Mouse (Mus musculus) MEL (cell line): ENCODE results near the gene Gprasp1. TPM values are rescaled to one million over a fixed set of nuclear protein-coding genes. Genes with fewer than 3 reads are reported as not detected.

Experiments used
- DNase-seq: peaks from one replicate; pipeline ENCODE4 v3.0.0; 2011; ENCODE audit warnings: low read depth, low spot score
- H3K27ac ChIP-seq: 2 replicates; pipeline ENCODE4 v1.5.1; 2012; ENCODE audit warnings: low read depth, mild to moderate bottlenecking, control low read depth, low read length, moderate library complexity; ENCODE audit not compliant: control insufficient read depth
- H3K27me3 ChIP-seq, 2 experiments: fragments of 150-350 bp in 1 of 2; sonication (generic) in 1 of 2; 2 replicates each; pipeline ENCODE4 v1.6.1; 2012; ENCODE audit warnings: low read length in 2 of 2, mild to moderate bottlenecking in 2 of 2, improper control_type of control experiment in 1 of 2, moderate library complexity in 1 of 2; ENCODE audit not compliant: insufficient read depth in 2 of 2, control insufficient read depth in 1 of 2
- H3K36me3 ChIP-seq, 2 experiments: 2 replicates each; pipeline ENCODE4 v1.6.1; 2012 to 2014; ENCODE audit warnings: low read length in 2 of 2, improper control_type of control experiment in 1 of 2, inconsistent platforms in 1 of 2, mild to moderate bottlenecking in 1 of 2; ENCODE audit not compliant: insufficient read depth in 2 of 2, control insufficient read depth in 1 of 2
- H3K4me1 ChIP-seq, 2 experiments: fragments of 150-350 bp in 1 of 2; sonication (generic) in 1 of 2; 2 replicates each; pipeline ENCODE4 v1.6.1; 2012; ENCODE audit warnings: low read length in 2 of 2, improper control_type of control experiment in 1 of 2, mild to moderate bottlenecking in 1 of 2; ENCODE audit not compliant: insufficient read depth in 2 of 2, control insufficient read depth in 1 of 2
- H3K4me3 ChIP-seq, 2 experiments: fragments of 150-350 bp in 1 of 2; sonication (generic) in 1 of 2; 2 replicates each; pipeline ENCODE4 v1.5.1; 2012; ENCODE audit warnings: low read depth in 2 of 2, low read length in 2 of 2, mild to moderate bottlenecking in 2 of 2, moderate library complexity in 2 of 2, control low read depth in 1 of 2, improper control_type of control experiment in 1 of 2; ENCODE audit not compliant: control insufficient read depth in 1 of 2, insufficient read depth in 1 of 2
- H3K79me2 ChIP-seq: 2 replicates; pipeline ENCODE4 v1.6.1; 2012; ENCODE audit warnings: mild to moderate bottlenecking, low read length, moderate library complexity; ENCODE audit not compliant: control insufficient read depth, poor library complexity, insufficient read depth
- H3K9ac ChIP-seq: 2 replicates; pipeline ENCODE4 v1.6.1; 2012; ENCODE audit warnings: low read depth, mild to moderate bottlenecking, control low read depth, low read length, moderate library complexity; ENCODE audit not compliant: control insufficient read depth, poor library complexity, severe bottlenecking
- H3K9me3 ChIP-seq: fragments of 150-350 bp; sonication (generic); replicated peaks from 2 replicates; pipeline ENCODE4 v1.6.1; 2012; ENCODE audit warnings: mild to moderate bottlenecking, low read length, improper control_type of control experiment, moderate library complexity; ENCODE audit not compliant: insufficient read depth
- E2F4 ChIP-seq: IDR thresholded peaks from 2 replicates; pipeline ENCODE4 v1.6.1; 2011; ENCODE audit warnings: low read depth, low read length, improper control_type of control experiment, borderline replicate concordance
- JUND ChIP-seq: IDR thresholded peaks from 2 replicates; pipeline ENCODE4 v1.6.1; 2011; ENCODE audit warnings: low read depth, mild to moderate bottlenecking, improper control_type of control experiment, low read length
- MAFK ChIP-seq: IDR thresholded peaks from 2 replicates; pipeline ENCODE4 v1.6.1; 2011; ENCODE audit warnings: low read depth, mild to moderate bottlenecking, low read length, improper control_type of control experiment, borderline replicate concordance
- MAZ ChIP-seq: IDR thresholded peaks from 2 replicates; pipeline ENCODE4 v1.6.1; 2012; ENCODE audit warnings: low read depth, mild to moderate bottlenecking, inconsistent platforms, low read length, improper control_type of control experiment
- MYC ChIP-seq: IDR thresholded peaks from 2 replicates; pipeline ENCODE4 v1.6.1; 2011; ENCODE audit warnings: low read depth, mild to moderate bottlenecking, low read length, improper control_type of control experiment, moderate library complexity
- POLR2AphosphoS5 ChIP-seq: IDR thresholded peaks from 2 replicates; pipeline ENCODE4 v1.6.1; 2012; ENCODE audit warnings: low read depth, borderline replicate concordance, mild to moderate bottlenecking, inconsistent platforms, low read length, moderate library complexity, mixed read lengths
- SIN3A ChIP-seq: IDR thresholded peaks from 2 replicates; pipeline ENCODE4 v1.6.1; 2012; ENCODE audit warnings: low read length, improper control_type of control experiment, inconsistent platforms
- UBTF ChIP-seq: IDR thresholded peaks from 2 replicates; pipeline ENCODE4 v1.6.1; 2012; ENCODE audit warnings: low read depth, mild to moderate bottlenecking, inconsistent platforms, low read length, improper control_type of control experiment, moderate library complexity, borderline replicate concordance; ENCODE audit not compliant: insufficient read depth
- USF1 ChIP-seq: IDR thresholded peaks from 2 replicates; pipeline ENCODE4 v1.6.1; 2014; ENCODE audit warnings: low read depth, mild to moderate bottlenecking, inconsistent platforms, low read length, improper control_type of control experiment, moderate library complexity
- ZC3H11A ChIP-seq: IDR thresholded peaks from 2 replicates; pipeline ENCODE4 v1.6.1; 2012; ENCODE audit warnings: low read depth, mild to moderate bottlenecking, inconsistent platforms, low read length, improper control_type of control experiment
- ZKSCAN1 ChIP-seq: IDR thresholded peaks from 2 replicates; pipeline ENCODE4 v1.6.1; 2012; ENCODE audit warnings: low read depth, mild to moderate bottlenecking, inconsistent platforms, low read length, improper control_type of control experiment, moderate library complexity
- ZNF384 ChIP-seq: IDR thresholded peaks from 2 replicates; pipeline ENCODE4 v1.6.1; 2012; ENCODE audit warnings: low read depth, mild to moderate bottlenecking, inconsistent platforms, low read length, improper control_type of control experiment
- polyA plus RNA-seq, 2 experiments: library from polyadenylated mRNA; stranded (reverse) in 1 of 2; unstranded in 1 of 2; fragments of >175 nt in 1 of 2; fragments of >200 nt in 1 of 2; gene quantifications; 2 replicates each; pipeline versions ENCODE4 v1.2.1 to v1.2.4; 2012; ENCODE audit warnings: low replicate concordance in 2 of 2, low read depth in 1 of 2; ENCODE audit not compliant: insufficient read length in 2 of 2, insufficient read depth in 1 of 2, missing spikeins in 1 of 2
- total RNA-seq: library from RNA; depleted of rRNA; stranded (reverse); fragments of 300-350 nt; gene quantifications from 2 replicates; pipeline ENCODE4 v1.2.3, GENCODE M21; 2012

Gene Gprasp1
- total and polyA plus RNA-seq, 3 experiments, result 13.8 to 25.0 TPM; not detected in 1

- no peak for TF ChIP-seq JUND
- no peak for TF ChIP-seq POLR2AphosphoS5
- 0 out of 2 replicates have a peak, but pooled peaks have one; percentile 34 for TF ChIP-seq E2F4
- no peak for TF ChIP-seq USF1
- TF ChIP-seq, all 39 proteins: peak for 14
Measured at GRCm38 (mm10) chrX:135742304-135743055, at the start of gene Gprasp1, which contains the start of gene Armcx5 (continued).

GRCm38 (mm10) chrX:135693633-135694032 is 48.9 kb upstream of the Gprasp1 start, which contains the start of gene Tcp11x2:
TSS of gene Tcp11x2 (minus strand) at chrX:135693790.
- Histone ChIP-seq H3K4me1 (no peaks in the 10 kb centered on the region), H3K9ac (no peak within 1 kb of the TSS)
- TF ChIP-seq ZKSCAN1, result no peak
- TF ChIP-seq MAZ, result no peak
- TF ChIP-seq ZC3H11A, result no peak
- no peak for TF ChIP-seq SIN3A
- no peak for TF ChIP-seq UBTF
- no peak for TF ChIP-seq MYC

GRCm38 (mm10) chrX:135703111-135703510 is 39.4 kb upstream of the Gprasp1 start:
- Histone ChIP-seq H3K79me2 (no peaks in the 10 kb centered on the region), H3K27ac (no peak overlapping the region), H3K4me3 (no peak overlapping the region), H3K4me1 (no peaks in the 10 kb centered on the region), H3K9me3 (no peaks in the 10 kb centered on the region), H3K36me3 (no peaks in the 10 kb centered on the region), H3K27me3 (no peaks in the 10 kb centered on the region), H3K9ac (no peak overlapping the region)
- TF ChIP-seq MAFK (peak; percentile 70; the same call in 1 of the 2 replicates), ZNF384 (no peak)
- DNase-seq, result no peak

More at GRCm38 (mm10) chrX:135693633-135694032, 48.9 kb upstream of the Gprasp1 start, which contains the start of gene Tcp11x2:
- no peak for DNase-seq
- H3K4me3 ChIP-seq, result no peak within 1 kb of the TSS
- H3K9me3 ChIP-seq, result no peaks in the 10 kb centered on the region
- H3K27me3 ChIP-seq, result no peaks in the 10 kb centered on the region
- H3K27ac ChIP-seq, result no peak within 1 kb of the TSS
- H3K79me2 ChIP-seq, result no peaks in the 10 kb centered on the region
- H3K36me3 ChIP-seq, result no peaks in the 10 kb centered on the region
